Mouse (Mus musculus): ENCODE data around the gene Gm10518.

DNA sequence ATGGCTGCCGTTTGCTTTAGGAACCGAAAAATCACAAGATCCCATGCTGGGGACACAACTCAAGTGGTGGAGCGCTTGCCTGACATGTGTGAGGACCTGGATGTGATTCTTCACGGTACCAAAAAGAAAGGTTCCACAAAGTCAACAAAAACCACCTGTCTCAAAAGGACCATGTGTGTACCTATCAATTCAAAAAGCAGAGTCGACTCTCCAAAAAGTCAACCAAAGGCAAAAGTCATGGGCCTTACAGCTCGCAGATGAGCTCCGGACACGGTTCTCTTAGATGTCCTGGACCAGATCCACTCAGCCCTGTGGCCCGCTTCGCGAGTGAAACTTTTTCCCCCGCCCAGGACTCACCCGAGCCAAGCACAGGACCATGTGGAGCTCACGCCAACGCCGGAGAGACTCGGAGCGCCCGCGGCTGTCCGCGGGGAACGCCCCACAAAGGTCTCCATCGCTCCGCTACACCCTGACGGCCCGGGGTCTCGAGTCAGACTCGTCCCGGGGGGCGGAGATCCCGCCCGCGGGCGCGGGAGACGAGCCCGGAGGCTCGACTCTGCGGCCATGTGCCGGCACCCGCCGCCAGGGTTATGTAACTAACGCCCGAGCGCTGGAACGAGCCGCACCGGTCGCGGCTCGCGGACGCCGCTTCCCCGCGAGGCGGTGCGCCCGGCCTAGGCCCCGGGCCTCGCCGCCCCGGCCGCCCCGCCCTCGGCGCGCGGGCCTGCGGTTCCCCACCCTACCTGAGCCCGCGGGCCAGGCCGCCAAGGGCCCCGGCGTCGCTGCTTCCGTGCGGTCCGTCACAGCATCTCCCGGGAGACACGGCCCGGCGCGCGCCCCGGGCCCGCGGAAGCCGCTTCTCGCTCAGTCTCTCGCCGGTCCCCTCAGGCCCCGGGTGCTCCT lies at the start of gene Gm10518:
- TF ChIP-seq POLR2A (IDR thresholded peaks at IDR 0.05; ENCODE audit: control insufficient read depth, extremely low read depth, insufficient read depth, low read length, poor library complexity) (no peak), CTCF (IDR thresholded peaks at IDR 0.05; ENCODE audit: borderline replicate concordance, control insufficient read depth, extremely low read depth, insufficient read depth, low read length, poor library complexity) (no peak)
